Mouse (Mus musculus): Measurements from ENCODE around the gene Hap1.
"Not testable (repeated sequence)": the region's sequence is repeated elsewhere in the genome, so short reads cannot be mapped to it uniquely, and the experiment has no call there.

Hap1 gene

DNA sequence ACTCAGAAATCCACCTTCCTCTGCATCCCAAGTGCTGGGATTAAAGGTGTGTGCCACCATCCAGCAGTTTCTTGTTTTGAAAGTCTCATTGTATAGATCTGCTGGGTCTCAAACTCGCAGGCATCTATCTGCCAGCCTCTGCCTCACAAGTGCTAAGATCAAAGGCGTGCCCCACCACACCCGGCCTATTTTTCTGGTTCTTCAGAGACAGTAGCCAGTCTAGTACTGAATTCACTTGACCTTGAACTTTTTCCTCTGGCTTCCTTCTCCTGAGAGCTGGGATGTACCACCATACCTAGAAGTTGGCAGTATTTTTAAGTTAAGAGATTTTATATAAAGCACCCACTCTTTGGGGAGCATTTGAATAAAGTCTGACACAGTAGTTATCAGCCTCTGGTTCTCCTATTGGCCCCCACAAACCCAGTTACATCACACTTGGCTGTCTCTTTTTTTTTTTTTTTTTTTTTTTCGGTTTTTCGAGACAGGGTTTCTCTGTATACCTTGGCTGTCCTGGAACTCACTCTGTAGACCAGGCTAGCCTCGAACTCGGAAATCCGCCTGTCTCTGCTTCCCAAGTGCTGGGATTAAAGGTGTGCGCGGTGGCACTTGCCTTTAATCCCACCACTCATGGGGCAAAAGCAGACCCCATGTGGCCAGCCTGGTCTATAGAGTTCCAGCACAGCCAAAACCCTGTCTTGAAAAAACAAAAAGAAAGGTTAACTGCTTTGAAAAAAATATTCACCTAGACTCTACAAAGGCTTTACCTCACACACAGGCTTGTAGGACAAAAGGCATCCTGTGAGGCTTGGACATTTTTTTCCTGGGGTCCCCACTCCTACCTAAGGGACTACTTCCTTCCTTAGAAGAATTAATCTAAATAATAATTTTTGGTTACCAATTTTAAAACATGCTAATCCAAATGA, 37.1 kb downstream of the Hap1 start:
- DNase-seq (ENCODE audit: low spot score in 2 of 2), result no peak

DNA sequence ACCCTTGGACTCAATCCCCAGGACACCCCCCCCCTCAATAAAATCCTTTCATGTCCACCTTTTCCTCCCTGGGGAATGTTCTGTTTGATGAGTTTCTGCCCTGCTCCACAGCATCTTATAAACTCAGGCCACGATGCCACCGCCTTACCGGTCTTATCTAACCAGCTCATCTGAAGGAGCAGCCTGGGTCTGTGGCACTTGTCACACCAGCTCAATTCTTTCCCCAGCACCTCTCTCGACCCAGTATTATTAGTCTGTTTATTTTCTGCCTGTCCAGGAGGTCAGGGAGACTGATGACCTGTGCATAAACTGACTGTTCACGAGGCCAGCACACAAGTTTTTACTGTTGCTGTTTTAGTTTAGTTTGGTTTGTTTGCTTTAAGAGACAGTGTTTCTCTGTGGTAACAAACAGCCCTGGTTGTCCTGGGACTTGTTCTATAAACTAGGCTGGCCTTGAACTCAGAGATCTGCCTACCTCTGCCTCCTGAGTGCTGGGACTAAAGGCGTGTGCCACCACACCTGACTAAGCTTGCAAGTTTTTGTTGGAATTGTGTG, 38.0 kb downstream of the Hap1 start:
- no peak for DNase-seq (ENCODE audit: low spot score in 2 of 2)

DNA sequence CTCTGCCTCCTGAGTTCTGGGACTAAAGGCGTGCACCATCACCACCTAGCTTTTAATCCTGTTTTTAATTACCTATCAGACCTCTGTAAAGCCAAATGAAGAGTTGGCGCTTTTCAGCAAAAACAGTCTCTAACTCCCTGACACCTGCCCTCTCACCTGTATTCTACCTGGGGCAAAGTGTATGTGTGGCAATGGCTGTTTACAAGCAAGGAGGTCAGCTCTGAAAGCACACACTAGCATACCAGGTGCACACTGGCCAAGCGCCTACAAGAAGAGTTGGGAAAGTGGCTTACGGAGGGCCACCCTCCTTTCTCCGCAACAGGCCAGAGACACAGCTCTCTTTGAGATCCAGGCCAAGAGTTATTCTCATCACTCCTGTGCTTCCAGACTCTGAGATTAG, 40.5 kb downstream of the Hap1 start:
- DNase-seq (ENCODE audit: low spot score in 2 of 2), result no peak

DNA sequence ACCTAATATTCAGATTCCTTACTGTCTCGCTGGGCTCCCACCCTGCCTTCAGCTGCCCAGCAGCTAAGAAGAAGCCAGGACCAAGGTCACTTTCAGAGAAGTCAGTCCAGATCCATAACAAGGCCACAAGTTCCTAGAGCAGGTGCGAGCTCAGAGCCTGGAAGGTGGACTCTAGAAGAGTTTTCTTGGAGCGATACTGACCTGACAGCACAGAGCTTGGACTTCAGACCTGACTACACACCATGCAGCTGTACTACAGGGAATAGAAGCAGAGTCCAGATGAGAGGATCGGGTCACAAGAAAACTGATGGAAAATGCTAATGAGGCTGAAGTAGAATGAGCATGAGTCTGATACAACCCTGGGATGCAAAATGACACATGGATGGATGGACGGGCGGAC, 42.5 kb downstream of the Hap1 start:
- no peak for DNase-seq (ENCODE audit: low spot score in 2 of 2)

DNA sequence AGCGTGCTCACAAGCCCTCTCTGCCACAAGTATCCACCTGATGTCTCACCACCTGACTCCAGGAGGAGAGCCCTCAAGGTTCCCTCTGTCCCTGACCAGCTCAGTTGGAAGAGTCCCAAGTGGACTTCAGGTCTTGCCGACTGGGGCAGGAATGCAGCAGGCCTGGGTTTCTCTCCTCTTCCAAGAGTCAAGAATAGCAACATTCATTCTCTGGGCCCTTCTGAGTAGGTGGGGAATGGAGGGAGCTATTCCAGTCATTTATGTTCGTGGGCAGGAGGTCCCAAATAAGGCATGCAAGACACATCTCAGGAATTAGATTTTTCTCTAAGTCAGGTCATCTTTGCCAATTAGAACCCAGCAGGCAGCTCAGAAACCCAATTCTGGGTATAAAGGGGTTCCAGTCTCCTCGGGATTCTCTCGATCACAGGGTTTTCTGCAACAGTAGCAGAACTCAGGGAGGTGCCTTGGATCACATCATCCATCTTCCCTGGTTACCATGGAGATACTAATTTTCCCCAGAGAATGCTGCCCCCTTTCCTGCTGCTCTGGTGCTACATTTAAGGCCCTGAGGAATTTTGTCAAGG, 43.7 kb downstream of the Hap1 start:
- DNase-seq (ENCODE audit: low spot score in 2 of 2), result no peak

DNA sequence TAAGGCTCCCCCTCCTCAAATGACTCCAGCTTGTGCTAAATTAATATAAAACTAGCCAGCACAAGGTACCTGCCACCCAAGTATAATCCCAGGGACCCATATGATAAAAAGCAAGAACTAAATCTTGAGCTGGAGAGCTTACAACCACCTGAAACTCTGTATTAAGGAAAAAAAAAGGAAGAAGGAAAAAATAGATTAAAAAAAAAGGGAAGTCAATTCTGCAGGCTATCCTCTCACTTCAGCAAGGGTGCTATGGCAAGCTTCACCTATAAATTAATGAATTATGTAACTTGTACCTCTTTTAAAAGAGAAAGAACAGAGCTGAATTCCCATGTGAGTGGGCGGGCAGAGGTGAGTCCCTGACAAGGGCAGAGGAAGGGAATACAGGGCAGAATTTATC, 44.3 kb downstream of the Hap1 start:
- no peak for DNase-seq (ENCODE audit: low spot score in 2 of 2)

DNA sequence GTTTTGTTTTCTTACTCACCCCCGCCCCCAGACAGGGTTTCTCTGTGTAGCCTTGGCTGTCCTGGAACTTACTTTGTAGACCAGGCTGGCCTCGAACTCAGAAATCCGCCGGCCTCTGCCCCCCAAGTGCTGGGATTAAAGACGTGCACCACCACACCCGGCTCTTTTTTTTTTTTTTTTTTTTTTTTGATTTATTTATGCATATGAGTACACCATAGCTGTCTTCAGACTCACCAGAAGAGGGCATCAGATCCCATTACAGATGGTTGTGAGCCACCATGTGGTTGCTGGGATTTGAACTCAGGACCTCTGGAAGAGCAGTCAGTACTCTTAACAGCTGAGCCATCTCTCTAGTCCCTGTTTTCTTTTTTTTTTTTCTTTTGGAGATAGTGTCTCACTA, 47.3 kb downstream of the Hap1 start:
- not testable (repeated sequence) for DNase-seq (ENCODE audit: low spot score in 2 of 2)

DNA sequence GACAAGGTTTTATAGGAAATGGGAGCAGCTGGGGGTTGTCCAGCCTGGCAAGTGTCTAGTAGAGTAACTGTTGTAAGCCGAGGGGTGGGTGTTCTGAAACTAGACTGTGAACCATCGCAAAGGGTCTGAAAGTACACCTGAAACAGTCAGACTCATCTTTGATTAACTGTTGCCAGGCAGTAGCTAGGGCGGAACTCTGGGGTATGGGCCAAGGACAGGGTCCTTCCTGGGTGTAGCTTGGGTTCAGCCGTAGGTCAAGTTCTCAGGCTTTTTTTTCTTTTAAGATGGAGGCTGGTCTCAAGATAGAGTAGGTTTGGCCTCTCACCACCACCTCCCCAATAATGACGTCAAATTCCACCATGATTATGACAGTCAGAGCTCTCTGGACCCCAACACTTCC, 48.0 kb downstream of the Hap1 start:
- DNase-seq (ENCODE audit: low spot score in 2 of 2), result no peak

DNA sequence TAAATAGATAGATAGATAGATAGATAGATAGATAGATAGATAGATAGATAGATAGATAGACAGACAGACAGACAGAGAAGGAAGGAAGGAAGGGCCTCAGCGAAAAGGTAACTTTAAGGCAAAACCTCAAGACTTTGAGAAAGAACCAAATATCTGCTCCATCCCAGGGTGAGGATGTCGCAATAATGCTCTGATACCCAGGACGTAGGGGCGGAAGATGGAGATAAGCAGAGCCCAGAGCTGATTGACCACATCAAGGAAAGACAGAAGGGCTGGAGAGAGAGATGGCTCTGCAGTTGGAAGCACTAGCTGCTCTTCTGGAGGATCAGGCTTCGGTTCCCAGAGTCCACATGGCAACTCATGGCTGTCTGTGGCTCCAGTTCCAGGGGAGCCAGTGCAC, 54.6 kb downstream of the Hap1 start:
- DNase-seq (ENCODE audit: low spot score in 2 of 2), result no peak

DNA sequence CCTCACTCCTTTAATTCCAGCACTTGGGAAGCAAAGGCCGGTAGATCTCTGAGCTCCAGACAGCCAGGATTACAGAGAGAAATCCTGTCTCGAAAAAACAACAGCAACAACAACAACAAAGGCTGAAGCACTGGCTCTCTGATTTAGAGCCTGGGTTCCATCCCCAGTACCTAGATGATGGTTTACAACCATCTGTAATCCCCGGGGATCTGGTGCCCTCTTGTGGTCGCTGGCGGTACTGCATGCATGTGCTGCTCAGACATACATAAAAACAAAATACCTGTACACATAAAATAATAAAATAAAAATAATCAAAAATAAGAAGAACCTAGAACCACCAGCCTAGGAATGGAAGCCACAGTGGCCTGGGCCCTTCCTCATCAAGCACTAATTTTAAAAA, 55.6 kb downstream of the Hap1 start:
- peak in 1 of 2 experiments; percentile 49 for DNase-seq (ENCODE audit: low spot score in 2 of 2)

DNA sequence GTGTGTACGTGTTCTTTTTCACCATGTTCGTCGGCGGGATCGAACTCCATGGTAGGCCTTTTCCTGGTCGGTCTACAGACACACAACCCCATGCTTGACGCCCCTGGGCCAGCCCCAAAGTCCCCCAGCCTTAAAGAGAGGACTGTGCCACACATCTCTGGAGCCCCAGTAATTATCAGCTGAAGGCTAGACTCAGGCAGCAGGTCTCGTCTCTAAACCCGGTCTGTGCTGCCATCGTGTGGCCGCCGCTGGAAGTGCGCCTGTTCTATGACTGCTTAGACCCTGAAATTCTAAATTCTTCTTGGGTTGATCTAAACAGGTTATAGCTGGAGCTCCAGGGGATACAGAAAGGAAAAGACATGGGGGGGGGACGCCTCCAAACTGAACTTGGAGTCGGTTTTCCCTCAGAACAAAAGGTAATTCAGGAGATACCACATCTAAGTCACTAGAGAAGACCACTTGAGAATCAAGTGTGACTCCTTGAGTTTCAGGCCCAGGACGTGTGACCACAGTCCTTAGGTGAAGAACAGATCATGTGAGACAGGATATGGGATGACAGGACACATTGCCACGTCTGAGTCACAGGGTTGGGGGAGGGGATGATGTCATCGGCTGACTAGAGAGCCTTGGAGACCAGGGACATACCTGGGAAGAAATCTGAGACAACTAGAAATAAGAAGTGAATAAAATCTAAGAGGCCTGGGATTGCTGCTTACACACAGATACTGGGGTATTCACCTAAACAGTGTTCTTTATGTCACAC, 57.5 kb downstream of the Hap1 start:
- peak; percentile 79 to 84 for DNase-seq (ENCODE audit: low spot score in 2 of 2)

DNA sequence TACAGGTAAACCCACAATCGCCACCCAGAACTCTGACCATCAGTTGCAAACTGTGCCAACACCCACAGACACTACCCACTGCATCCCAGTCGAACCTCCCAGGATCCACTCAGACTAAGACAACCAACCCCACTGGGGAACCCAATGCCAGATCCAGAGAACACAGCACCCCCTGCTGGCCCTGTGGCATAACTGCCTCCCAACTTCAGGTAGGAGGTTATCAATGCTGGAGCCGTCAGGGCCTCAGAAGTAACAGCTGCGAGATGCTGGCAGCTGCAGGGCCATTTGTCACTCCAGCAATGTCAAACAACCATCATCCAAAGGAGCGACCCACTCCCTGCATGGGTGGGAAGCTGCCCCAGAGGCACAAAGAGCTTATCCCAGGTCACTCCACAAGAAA, 58.1 kb downstream of the Hap1 start:
- no peak for DNase-seq (ENCODE audit: low spot score in 2 of 2)
